Mouse (Mus musculus): Measurements from ENCODE around the gene Gkap1.

The Gkap1 gene

GRCm38 (mm10) chr13:58275599-58275998 is at the start of gene Gkap1:
Gkap1 (minus strand) TSS chr13:58275699.
- in situ Hi-C loops (cut with MboI; ENCODE audit: unreplicated experiment in 2 of 2) = no loop called here

- in situ Hi-C loops (cut with MboI; ENCODE audit: unreplicated experiment in 2 of 2) = no loop called here
Observed at GRCm38 (mm10) chr13:58317768-58318167, 42.3 kb upstream of the Gkap1 start.

GRCm38 (mm10) chr13:58314991-58315390 is 39.5 kb upstream of the Gkap1 start:
- in situ Hi-C loops (cut with MboI; ENCODE audit: unreplicated experiment in 2 of 2) = no loop called here

- in situ Hi-C loops (cut with MboI; ENCODE audit: unreplicated experiment in 2 of 2) = no loop called here
Observed at GRCm38 (mm10) chr13:58313758-58314157, 38.3 kb upstream of the Gkap1 start.

- in situ Hi-C loops (cut with MboI; ENCODE audit: unreplicated experiment in 2 of 2) = no loop called here
Observed at GRCm38 (mm10) chr13:58311351-58311750, 35.9 kb upstream of the Gkap1 start.

GRCm38 (mm10) chr13:58309499-58309898 is 34.0 kb upstream of the Gkap1 start:
- in situ Hi-C loops (cut with MboI; ENCODE audit: unreplicated experiment in 2 of 2) = no loop called here

- in situ Hi-C loops (cut with MboI; ENCODE audit: unreplicated experiment in 2 of 2) = no loop called here
Observed at GRCm38 (mm10) chr13:58307453-58307852, 32.0 kb upstream of the Gkap1 start.

- in situ Hi-C loops (cut with MboI; ENCODE audit: unreplicated experiment in 2 of 2) = no loop called here
Observed at GRCm38 (mm10) chr13:58305230-58305629, 29.7 kb upstream of the Gkap1 start.

- in situ Hi-C loops (cut with MboI; ENCODE audit: unreplicated experiment in 2 of 2) = no loop called here
Observed at GRCm38 (mm10) chr13:58302421-58303145, 27.1 kb upstream of the Gkap1 start.

- in situ Hi-C loops (cut with MboI; ENCODE audit: unreplicated experiment in 2 of 2) = no loop called here
Observed at GRCm38 (mm10) chr13:58301961-58302360, 26.5 kb upstream of the Gkap1 start.

- in situ Hi-C loops (cut with MboI; ENCODE audit: unreplicated experiment in 2 of 2) = loop anchor here (10.0 kb wide), 1 partner anchor 86 kb away; the partner anchor contains the start of gene 2210016F16Rik (in 2 of the 2)
Observed at GRCm38 (mm10) chr13:58298756-58299155, 23.3 kb upstream of the Gkap1 start.

GRCm38 (mm10) chr13:58295582-58295981 is 20.1 kb upstream of the Gkap1 start:
- in situ Hi-C loops (cut with MboI; ENCODE audit: unreplicated experiment in 2 of 2) = loop anchor here (10.0 kb wide), 1 partner anchor 89 kb away; the partner anchor contains the start of gene 2210016F16Rik (in 2 of the 2)

- in situ Hi-C loops (cut with MboI; ENCODE audit: unreplicated experiment in 2 of 2) = loop anchor here (10.0 kb wide), 1 partner anchor 92 kb away; the partner anchor contains the start of gene 2210016F16Rik (in 2 of the 2)
Observed at GRCm38 (mm10) chr13:58292811-58293210, 17.3 kb upstream of the Gkap1 start.

- in situ Hi-C loops (cut with MboI; ENCODE audit: unreplicated experiment in 2 of 2) = loop anchor here (5.0 kb wide), 1 partner anchor 253 kb away; no protein-coding TSS in a partner anchor
Observed at GRCm38 (mm10) chr13:58289308-58289707, 13.8 kb upstream of the Gkap1 start.

- in situ Hi-C loops (cut with MboI; ENCODE audit: unreplicated experiment in 2 of 2) = loop anchor here (5.0 kb wide), 1 partner anchor 254 kb away; no protein-coding TSS in a partner anchor
Observed at GRCm38 (mm10) chr13:58287822-58288221, 12.3 kb upstream of the Gkap1 start.

GRCm38 (mm10) chr13:58283466-58283865 is 8.0 kb upstream of the Gkap1 start:
- in situ Hi-C loops (cut with MboI; ENCODE audit: unreplicated experiment in 2 of 2) = no loop called here

GRCm38 (mm10) chr13:58281936-58282335 is 6.4 kb upstream of the Gkap1 start:
- in situ Hi-C loops (cut with MboI; ENCODE audit: unreplicated experiment in 2 of 2) = no loop called here

- in situ Hi-C loops (cut with MboI; ENCODE audit: unreplicated experiment in 2 of 2) = no loop called here
Observed at GRCm38 (mm10) chr13:58280528-58280927, 5.0 kb upstream of the Gkap1 start.

GRCm38 (mm10) chr13:58276256-58276655 is 757 bp upstream of the Gkap1 start:
- in situ Hi-C loops (cut with MboI; ENCODE audit: unreplicated experiment in 2 of 2) = no loop called here

- in situ Hi-C loops (cut with MboI; ENCODE audit: unreplicated experiment in 2 of 2) = no loop called here
Observed at GRCm38 (mm10) chr13:58275076-58275475, 423 bp downstream of the Gkap1 start.

GRCm38 (mm10) chr13:58274259-58274991 is 1.1 kb downstream of the Gkap1 start:
- in situ Hi-C loops (cut with MboI; ENCODE audit: unreplicated experiment in 2 of 2) = loop anchor here in 1 of 2 experiments (25.0 kb wide), 1 partner anchor 1538 kb away; the partner anchor contains the start of gene Tut7
